Mouse (Mus musculus) lung, embryonic 14.5 days (tissue): ENCODE results near the gene Vwf. TPM values are rescaled to one million over a fixed set of nuclear protein-coding genes. Genes with fewer than 3 reads are reported as not detected.

ENCODE experiments used
- ATAC-seq: fragments of 200-750 bp; cut with Nextera tagmentation; 2 replicates; pipeline ENCODE4 v1.8.0; 2017; ENCODE audit warnings: mild to moderate bottlenecking, moderate TSS enrichment, moderate library complexity; ENCODE audit not compliant: insufficient read depth
- DNase-seq: peaks from one replicate; pipeline ENCODE4 v3.0.0-alpha.2; 2015
- H3K27ac ChIP-seq: fragments of 300-500 bp; sonication (generic); 2 replicates; pipeline ENCODE4 v1.5.1; 2014; ENCODE audit warnings: low read depth, mild to moderate bottlenecking, moderate library complexity
- H3K27me3 ChIP-seq: fragments of 300-500 bp; sonication (generic); 2 replicates; pipeline ENCODE4 v1.6.1; 2014; ENCODE audit warnings: low read length, control low read depth; ENCODE audit not compliant: insufficient read depth
- H3K36me3 ChIP-seq: fragments of 300-500 bp; sonication (generic); 2 replicates; pipeline ENCODE4 v1.6.1; 2014; ENCODE audit warnings: control low read depth; ENCODE audit not compliant: insufficient read depth
- H3K4me1 ChIP-seq: fragments of 300-500 bp; sonication (generic); 2 replicates; pipeline ENCODE4 v1.6.1; 2014; ENCODE audit warnings: antibody characterized with exemption, control low read depth; ENCODE audit not compliant: insufficient read depth
- H3K4me2 ChIP-seq: fragments of 300-500 bp; sonication (generic); 2 replicates; pipeline ENCODE4 v1.6.1; 2014; ENCODE audit warnings: mild to moderate bottlenecking
- H3K4me3 ChIP-seq: fragments of 300-500 bp; sonication (generic); 2 replicates; pipeline ENCODE4 v1.5.1; 2014; ENCODE audit warnings: low read depth, low read length
- H3K9ac ChIP-seq: fragments of 300-500 bp; sonication (generic); 2 replicates; pipeline ENCODE4 v1.6.1; 2014
- H3K9me3 ChIP-seq: fragments of 300-500 bp; sonication (generic); 2 replicates; pipeline ENCODE4 v1.6.1; 2016; ENCODE audit warnings: low read depth, low read length, control low read depth
- CTCF ChIP-seq: IDR thresholded peaks from 2 replicates; pipeline ENCODE4 v1.5.1; 2016; ENCODE audit warnings: antibody characterized with exemption, low read depth
- WGBS: fragments of 180-500 bp; shearing (Covaris S2); extraction: QIAGEN DNeasy Blood & Tissue Kit; methylation state at CpG from one replicate; pipeline ENCODE4 v1.1.7; 2014; 5-methylcytosine and 5-hydroxymethylcytosine counted together
- polyA plus RNA-seq: library from polyadenylated mRNA; unstranded; fragments of >200 nt; fragmentation: Nextera tagmentation; extraction: Ambion mirVana; gene quantifications from 2 replicates; pipeline ENCODE4 v1.2.1, GENCODE M21; 2014

Vwf gene
- polyA plus RNA-seq, 1 experiment from 2014 or later: 17.7 TPM

GRCm38 (mm10) chr6:125586042-125586566, 39.5 kb downstream of the Vwf start:
- DNase-seq (no peak), ATAC-seq (no peak)
- Histone ChIP-seq H3K36me3 (no peaks in the 10 kb centered on the region), H3K27ac (no peak overlapping the region), H3K4me1 (no peaks in the 10 kb centered on the region), H3K27me3 (no peaks in the 10 kb centered on the region), H3K4me3 (no peak overlapping the region), H3K4me2 (no peak overlapping the region), H3K9ac (no peak overlapping the region), H3K9me3 (no peaks in the 10 kb centered on the region)
- TF ChIP-seq CTCF: no peak
- WGBS: 73% methylated on average over 4 of the region's 4 CpGs

- Histone ChIP-seq H3K4me2 (no peak overlapping the region), H3K27me3 (no peaks in the 10 kb centered on the region), H3K4me1 (no peaks in the 10 kb centered on the region), H3K4me3 (no peak overlapping the region), H3K9me3 (no peaks in the 10 kb centered on the region), H3K27ac (no peak overlapping the region), H3K36me3 (no peaks in the 10 kb centered on the region), H3K9ac (no peak overlapping the region)
- 90% methylated on average over 12 of the region's 12 CpGs for WGBS
- ATAC-seq: no peak
- no peak for DNase-seq
- TF ChIP-seq CTCF: peak; percentile 52
Measured at GRCm38 (mm10) chr6:125588241-125588640, 41.7 kb downstream of the Vwf start.

- Histone ChIP-seq H3K4me1 (no peaks in the 10 kb centered on the region), H3K27me3 (no peaks in the 10 kb centered on the region), H3K27ac (no peak overlapping the region), H3K4me3 (no peak overlapping the region), H3K36me3 (no peaks in the 10 kb centered on the region), H3K9ac (no peak overlapping the region), H3K9me3 (no peaks in the 10 kb centered on the region), H3K4me2 (no peak overlapping the region)
- TF ChIP-seq CTCF: no peak
- DNase-seq (no peak), ATAC-seq (no peak)
- 81% methylated on average over 8 of the region's 8 CpGs for WGBS
Measured at GRCm38 (mm10) chr6:125589075-125589474, 42.5 kb downstream of the Vwf start.

- no peak overlapping the region for H3K27ac ChIP-seq
- no peak overlapping the region for H3K4me3 ChIP-seq
- no peaks in the 10 kb centered on the region for H3K27me3 ChIP-seq
- no peak overlapping the region for H3K9ac ChIP-seq
- TF ChIP-seq CTCF: no peak
- 79% methylated on average over 7 of the region's 7 CpGs for WGBS
- ATAC-seq (no peak), DNase-seq (no peak)
- H3K4me1 ChIP-seq: no peaks in the 10 kb centered on the region
- H3K36me3 ChIP-seq: no peaks in the 10 kb centered on the region
- H3K4me2 ChIP-seq: no peak overlapping the region
- H3K9me3 ChIP-seq: no peaks in the 10 kb centered on the region
Measured at GRCm38 (mm10) chr6:125590056-125590455, 43.5 kb downstream of the Vwf start.

- H3K4me1 ChIP-seq: no peaks in the 10 kb centered on the region
- H3K27me3 ChIP-seq: no peaks in the 10 kb centered on the region
- TF ChIP-seq CTCF: no peak
- H3K9me3 ChIP-seq: no peaks in the 10 kb centered on the region
- H3K9ac ChIP-seq: no peak overlapping the region
- H3K4me2 ChIP-seq: no peak overlapping the region
- DNase-seq: no peak
- no peak overlapping the region for H3K4me3 ChIP-seq
- ATAC-seq: no peak
- WGBS: 70% methylated on average over 8 of the region's 8 CpGs
- no peaks in the 10 kb centered on the region for H3K36me3 ChIP-seq
- no peak overlapping the region for H3K27ac ChIP-seq
Measured at GRCm38 (mm10) chr6:125590471-125590870, 43.9 kb downstream of the Vwf start.

- ATAC-seq: peak; percentile 73; the same call in 1 of the 2 replicates
Measured at GRCm38 (mm10) chr6:125591652-125592385, 45.2 kb downstream of the Vwf start.

GRCm38 (mm10) chr6:125592536-125592935, 46.0 kb downstream of the Vwf start:
- no peak for TF ChIP-seq CTCF
- Histone ChIP-seq H3K9me3 (no peaks in the 10 kb centered on the region), H3K4me2 (no peak overlapping the region), H3K9ac (no peak overlapping the region), H3K27ac (peak overlapping the region; percentile 78), H3K4me1 (no peaks in the 10 kb centered on the region), H3K4me3 (no peak overlapping the region), H3K36me3 (no peaks in the 10 kb centered on the region), H3K27me3 (no peaks in the 10 kb centered on the region)
- no peak for ATAC-seq
- DNase-seq: no peak
- WGBS: 79% methylated on average over 6 of the region's 6 CpGs

More at GRCm38 (mm10) chr6:125591652-125592385, 45.2 kb downstream of the Vwf start:
- Histone ChIP-seq H3K4me2 (peak overlapping the region; percentile 13; the same call in 1 of the 2 replicates), H3K4me1 (no peaks in the 10 kb centered on the region), H3K27me3 (no peaks in the 10 kb centered on the region), H3K9me3 (no peaks in the 10 kb centered on the region), H3K4me3 (no peak overlapping the region), H3K27ac (peak overlapping the region; percentile 78), H3K9ac (no peak overlapping the region), H3K36me3 (no peaks in the 10 kb centered on the region)
- no peak for TF ChIP-seq CTCF
- 49% methylated on average over 8 of the region's 8 CpGs for WGBS
- peak; percentile 45 for DNase-seq
